Mouse (Mus musculus) embryonic fibroblast, embryonic 13.5 days (primary cell): ENCODE data around the gene Tmprss4.

Experiments
- CTCF ChIP-seq: IDR thresholded peaks from 2 replicates; pipeline ENCODE4 v1.5.1; 2011; ENCODE audit warnings: mild to moderate bottlenecking, control low read depth, low read length, moderate library complexity, borderline replicate concordance; ENCODE audit not compliant: insufficient read depth
- POLR2A ChIP-seq: IDR thresholded peaks from 2 replicates; pipeline ENCODE4 v1.6.1; 2011; ENCODE audit warnings: low read depth, mild to moderate bottlenecking, control low read depth, low read length, moderate library complexity

- TF ChIP-seq CTCF (no peak), POLR2A (no peak)
These were observed 41.5 kb upstream of the Tmprss4 start for GRCm38 (mm10) chr9:45245432-45245831.
